In the genomic region with DNA sequence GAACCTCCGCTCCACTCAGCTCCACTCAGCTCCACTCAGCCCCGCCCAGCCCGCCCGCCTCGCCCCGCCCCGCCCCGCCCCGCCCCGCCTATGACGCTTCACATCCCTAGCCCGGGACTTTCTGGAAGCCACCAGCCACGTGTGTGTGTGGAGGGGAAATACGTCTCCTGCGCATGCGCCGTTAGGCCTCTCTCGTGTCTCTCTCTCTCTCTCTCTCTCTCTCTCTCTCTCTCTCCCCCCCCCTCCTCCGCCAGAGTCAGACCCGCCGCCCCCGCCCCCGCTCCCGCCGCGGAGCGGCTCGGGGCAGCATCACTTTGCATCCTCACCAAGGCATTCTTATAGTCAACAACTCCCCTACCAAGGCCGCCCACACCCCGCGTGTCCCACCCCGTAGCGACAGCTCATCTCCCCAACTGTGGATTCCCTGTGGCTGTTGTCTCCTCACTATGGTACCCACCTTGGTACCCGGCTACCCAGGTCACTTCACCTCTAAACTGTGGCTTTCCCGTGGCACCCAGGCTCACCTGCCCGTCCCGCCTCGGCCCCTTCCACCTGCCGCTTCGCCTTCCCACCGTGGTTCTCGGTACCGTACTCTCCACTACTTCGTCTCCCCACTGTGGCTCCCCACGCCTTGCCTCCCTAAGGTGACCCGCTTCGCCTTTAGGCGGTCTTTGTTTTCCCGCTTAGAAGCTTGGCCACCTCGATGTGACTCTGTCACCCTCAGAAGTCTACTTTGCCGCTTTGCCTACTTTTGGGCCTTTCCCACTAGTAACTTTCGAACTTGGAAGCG, we compare ENCODE assay signal across 8 mouse cellular contexts. TPM values are rescaled to one million over a fixed set of nuclear protein-coding genes. Genes with fewer than 3 reads are reported as not detected.
DNase-seq lines count a peak whose midpoint lies in the region; ATAC-seq and TF ChIP-seq lines count a peak whose summit lies in the region.

No protein-coding gene starts in this region.

- no peaks in the 10 kb centered on the region for H3K9me3 ChIP-seq in MEL (replicated peaks; ENCODE audit: insufficient read depth, low read length)
- no peaks in the 10 kb centered on the region for H3K9me3 ChIP-seq in neural tube, embryonic 15.5 days (replicated peaks)

- WGBS in cerebellum, adult 2 months, result 50% methylated on average over 41 of the region's 53 CpGs
- 48% methylated on average over 47 of the region's 53 CpGs for WGBS in lung, adult 2 months
- 56% methylated on average over 34 of the region's 53 CpGs for WGBS in neural tube, embryonic 15.5 days

- no peaks in the 10 kb centered on the region for H3K4me1 ChIP-seq in MEL (ENCODE audit: control insufficient read depth in 1 of 2, insufficient read depth in 2 of 2, low read length in 2 of 2)
- H3K4me1 ChIP-seq in cerebellum, adult 2 months (ENCODE audit: control insufficient read depth, insufficient read depth, low read length), result no peaks in the 10 kb centered on the region
- H3K4me1 ChIP-seq in lung, adult 2 months (ENCODE audit: control insufficient read depth, insufficient read depth, low read length), result no peaks in the 10 kb centered on the region
- no peaks in the 10 kb centered on the region for H3K4me1 ChIP-seq in neural tube, embryonic 15.5 days

- no peak for TF ChIP-seq EP300 in MEL (IDR thresholded peaks at IDR 0.05; ENCODE audit: low read depth in 1 of 2, low read length in 2 of 2)

- peak overlapping the region in 1 of 2 experiments; percentile 36; a peak in 1 of 4 replicates for H3K4me3 ChIP-seq in MEL (ENCODE audit: control insufficient read depth in 1 of 2, insufficient read depth in 1 of 2, low read depth in 2 of 2, low read length in 2 of 2)
- peak overlapping the region; percentile 41 for H3K4me3 ChIP-seq in cerebellum, adult 2 months (replicated peaks; ENCODE audit: insufficient read depth, low read depth, low read length)
- H3K4me3 ChIP-seq in lung, adult 2 months (replicated peaks; ENCODE audit: extremely low read depth, low read depth, low read length), result peak overlapping the region; percentile 32
- H3K4me3 ChIP-seq in neural tube, embryonic 15.5 days (replicated peaks), result peak overlapping the region; percentile 35

- TF ChIP-seq RAD21 in MEL (IDR thresholded peaks at IDR 0.05; ENCODE audit: low read depth, low read length), result no peak

- peak overlapping the region; percentile 52 for H3K4me2 ChIP-seq in neural tube, embryonic 15.5 days

- DNase-seq in MEL (ENCODE audit: low read depth, low spot score), result peak; percentile 72
- DNase-seq in cerebellum, adult 2 months, result peak; percentile 51 to 71
- peak; percentile 69 for DNase-seq in forelimb bud, embryonic 11.5 days (ENCODE audit: low read depth, low spot score)
- DNase-seq in layer of hippocampus, adult 8-10 months (ENCODE audit: low spot score in 2 of 2), result peak; percentile 24 to 51
- DNase-seq in lung, adult 2 months, result peak; percentile 23
- DNase-seq in testis, postnatal 10 days (ENCODE audit: low spot score), result peak; percentile 75

- H3K36me3 ChIP-seq in MEL (ENCODE audit: control insufficient read depth in 1 of 2, insufficient read depth in 2 of 2, low read length in 2 of 2), result no peaks in the 10 kb centered on the region
- H3K36me3 ChIP-seq in neural tube, embryonic 15.5 days, result no peaks in the 10 kb centered on the region

- 0 out of 4 replicates have a peak, but pooled peaks of 1 of the 2 experiments have one; percentile 4 for TF ChIP-seq POLR2A in MEL (IDR thresholded peaks at IDR 0.05; ENCODE audit: control insufficient read depth in 1 of 2, insufficient read depth in 1 of 2, low read depth in 1 of 2, low read length in 2 of 2, poor library complexity in 1 of 2)
- no peak for TF ChIP-seq POLR2A in cerebellum, adult 2 months (IDR thresholded peaks at IDR 0.05; ENCODE audit: borderline replicate concordance, insufficient read depth, low read length)
- 0 out of 2 replicates have a peak, but pooled peaks have one; percentile 8 for TF ChIP-seq POLR2A in lung, adult 2 months (IDR thresholded peaks at IDR 0.05; ENCODE audit: borderline replicate concordance, extremely low read depth, low read depth, low read length)

- H3K9ac ChIP-seq in MEL (ENCODE audit: control insufficient read depth, low read depth, low read length, poor library complexity, severe bottlenecking), result no peak overlapping the region
- no peak overlapping the region for H3K9ac ChIP-seq in neural tube, embryonic 15.5 days (replicated peaks)

- peaks cover 0 to 6% of the 10 kb centered on the region in 2 experiments; a peak in 3 of 4 replicates for H3K27me3 ChIP-seq in MEL (ENCODE audit: control insufficient read depth in 1 of 2, insufficient read depth in 2 of 2, low read length in 2 of 2)
- no peaks in the 10 kb centered on the region for H3K27me3 ChIP-seq in cerebellum, adult 2 months (ENCODE audit: control insufficient read depth, insufficient read depth, low read length)
- H3K27me3 ChIP-seq in neural tube, embryonic 15.5 days (replicated peaks), result 0 out of 2 replicates have a peak, but pooled peaks cover 3% of the 10 kb centered on the region

- ATAC-seq in hematopoietic stem cell, adult 5-6 weeks (replicated peaks in 1 of 2; ENCODE audit: insufficient read depth in 1 of 2, low FRiP score in 2 of 2, low TSS enrichment in 1 of 2, low read depth in 1 of 2, poor library complexity in 2 of 2, severe bottlenecking in 2 of 2), result peak; percentile 76 to 81
- ATAC-seq in neural tube, embryonic 15.5 days (ENCODE audit: low FRiP score), result peak; percentile 94

- no peak overlapping the region for H3K27ac ChIP-seq in MEL (ENCODE audit: control insufficient read depth, low read depth, low read length)
- no peak overlapping the region for H3K27ac ChIP-seq in cerebellum, adult 2 months (ENCODE audit: insufficient read depth, low read length)
- H3K27ac ChIP-seq in neural tube, embryonic 15.5 days (replicated peaks), result no peak overlapping the region

- no peak for TF ChIP-seq CTCF in MEL (IDR thresholded peaks at IDR 0.05 in 2 of 3, conservative IDR thresholded peaks at IDR 0.05 in 1 of 3; ENCODE audit: control insufficient read depth in 1 of 3, insufficient read depth in 1 of 3, low read depth in 2 of 3, low read length in 3 of 3, poor library complexity in 1 of 3, severe bottlenecking in 1 of 3)
- TF ChIP-seq CTCF in cerebellum, adult 2 months (IDR thresholded peaks at IDR 0.05; ENCODE audit: borderline replicate concordance, insufficient read depth, low read depth, low read length), result no peak
- TF ChIP-seq CTCF in lung, adult 2 months (IDR thresholded peaks at IDR 0.05; ENCODE audit: insufficient read depth, low read length), result no peak

- H3K79me2 ChIP-seq in MEL (ENCODE audit: control insufficient read depth, insufficient read depth, low read length, poor library complexity), result no peaks in the 10 kb centered on the region

TF ChIP-seq in MEL, 35 proteins besides CTCF, POLR2A, EP300 and RAD21:
- TF ChIP-seq NRF1 (IDR thresholded peaks at IDR 0.05; ENCODE audit: insufficient read depth, low read depth, low read length, poor library complexity, severe bottlenecking) (peak; percentile 66; the same call in 1 of the 2 replicates), SMC3 (IDR thresholded peaks at IDR 0.05; ENCODE audit: low read depth, low read length) (no peak), GABPA (IDR thresholded peaks at IDR 0.05; ENCODE audit: low read depth, low read length) (no peak), ELF1 (IDR thresholded peaks at IDR 0.05; ENCODE audit: low read depth, low read length) (no peak), TBP (IDR thresholded peaks at IDR 0.05; ENCODE audit: low read depth, low read length) (no peak), USF1 (IDR thresholded peaks at IDR 0.05; ENCODE audit: low read depth, low read length) (peak; percentile 62; the same call in 1 of the 2 replicates), MAX (IDR thresholded peaks at IDR 0.05; ENCODE audit: low read length) (peak; percentile 31; the same call in 1 of the 2 replicates)
TF ChIP-seq in MEL: peak in this region for 3.

RNA-seq across cellular contexts. Expression of a gene that starts 1.1 kb away (rescaled TPM):
- total RNA-seq in MEL (2012; rRNA removed), result 0.16 and 0.19 TPM in 2 replicates
- under 1 TPM in 1 of 2 experiments, not detected in 1; 0.50 TPM for polyA plus RNA-seq in MEL (2012; ENCODE audit: insufficient read depth in 1 of 2, insufficient read length in 2 of 2, low read depth in 1 of 2, low replicate concordance in 2 of 2, missing spikeins in 1 of 2)
- polyA plus RNA-seq in cerebellum, adult 2 months (2012; rRNA removed), result 0.05 and 0.10 TPM in 2 replicates
- total RNA-seq in hematopoietic stem cell, adult 5-6 weeks (2017), result 0.50 and 1.0 TPM in 2 replicates
- total RNA-seq in layer of hippocampus, adult 8-10 months (2022), result under 1 TPM in 3 of 4 experiments, not detected in 1; 0.17 to 0.24 (median 0.18) TPM
- polyA plus RNA-seq in lung, adult 2 months (2012; rRNA removed), result not detected in 2 replicates
- polyA plus RNA-seq in neural tube, embryonic 15.5 days (2015; fragmentation: Nextera tagmentation; extraction: Ambion mirVana), result 0.19 and 0.36 TPM in 2 replicates

RNA-seq across cellular contexts. Expression of a gene that starts 45.5 kb away (rescaled TPM):
- total RNA-seq in MEL (2012; rRNA removed), result 1.6 and 1.7 TPM in 2 replicates
- 1 to 10 TPM in 1 of 2 experiments, not detected in 1; 3.9 TPM for polyA plus RNA-seq in MEL (2012; ENCODE audit: insufficient read depth in 1 of 2, insufficient read length in 2 of 2, low read depth in 1 of 2, low replicate concordance in 2 of 2, missing spikeins in 1 of 2)
- 6.9 TPM in 2 replicates for polyA plus RNA-seq in cerebellum, adult 2 months (2012; rRNA removed)
- total RNA-seq in hematopoietic stem cell, adult 5-6 weeks (2017), result 2.8 and 9.0 TPM in 2 replicates
- 10 to 100 TPM; 10.9 to 13.0 (median 12.5) TPM for total RNA-seq in layer of hippocampus, adult 8-10 months (2022)
- 0.71 and 0.72 TPM in 2 replicates for polyA plus RNA-seq in lung, adult 2 months (2012; rRNA removed)
- polyA plus RNA-seq in neural tube, embryonic 15.5 days (2015; fragmentation: Nextera tagmentation; extraction: Ambion mirVana), result 9.7 and 9.9 TPM in 2 replicates

Comparison
In these comparisons a context has a peak if more than half of its experiments do, and no peak if none do; other contexts are left out.
1. DNase-seq: peak in every context shown above with its lines; median percentile 75 in testis, postnatal 10 days; 72 in MEL; 69 in forelimb bud, embryonic 11.5 days; 61 in cerebellum, adult 2 months; 38 in layer of hippocampus, adult 8-10 months; 23 in lung, adult 2 months.